Mouse (Mus musculus): ENCODE results near the gene Btbd19.

DNA sequence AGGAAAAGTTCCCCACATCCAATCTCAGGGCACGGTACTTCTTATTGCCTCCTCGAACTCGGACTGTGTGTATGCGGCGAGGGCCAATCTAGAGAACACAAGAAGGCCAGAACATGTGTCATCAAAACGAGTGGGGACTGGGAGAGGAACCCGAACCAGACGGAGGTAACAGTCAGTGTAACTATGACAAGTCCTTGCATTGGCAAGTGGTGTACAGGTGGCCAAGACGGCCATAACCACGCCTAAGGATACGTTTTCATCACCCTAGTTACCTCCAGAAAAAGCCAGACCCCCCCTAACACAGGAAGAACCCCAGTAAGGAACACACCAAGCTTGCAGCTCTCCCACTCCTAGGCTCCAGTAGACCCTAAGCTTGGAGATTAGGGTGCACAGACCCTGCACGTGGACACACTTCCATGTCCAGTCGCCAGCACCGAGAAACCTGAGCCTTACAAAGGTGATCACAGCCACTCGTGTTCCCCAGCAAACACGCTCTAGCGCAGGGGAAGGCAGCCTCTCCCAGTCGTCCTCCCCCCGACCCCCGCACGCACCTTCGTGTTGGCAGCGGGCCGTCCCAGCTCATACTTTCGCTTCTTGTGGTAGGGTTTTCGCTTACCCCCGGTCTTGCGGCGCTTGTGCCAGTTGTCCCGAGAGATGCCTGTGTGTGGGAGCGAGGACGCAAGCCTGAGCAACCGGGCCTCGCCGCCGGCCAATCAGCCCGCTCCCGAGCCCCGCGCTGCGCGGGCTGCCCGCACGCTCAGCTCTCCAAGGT is 29.7 kb upstream of the Btbd19 start:
- no peak for TF ChIP-seq CTCF (IDR thresholded peaks at IDR 0.05; ENCODE audit: control insufficient read depth, insufficient read depth, insufficient read length)
- TF ChIP-seq MAX (IDR thresholded peaks at IDR 0.05), result no peak
- TF ChIP-seq MYOD1 (IDR thresholded peaks at IDR 0.05; ENCODE audit: control insufficient read depth, insufficient read length, low read depth), result no peak
- no peak for TF ChIP-seq USF1 (IDR thresholded peaks at IDR 0.05; ENCODE audit: low read depth)
- no peak for TF ChIP-seq MYOG (IDR thresholded peaks at IDR 0.05; ENCODE audit: control insufficient read depth, extremely low read depth, insufficient read length)

Data from C2C12 (cell line).